Mouse (Mus musculus): ENCODE results near the gene Aggf1. TPM values are rescaled to one million over a fixed set of nuclear protein-coding genes. Genes with fewer than 3 reads are reported as not detected.

Gene Aggf1
- 46.1 to 51.1 TPM (median 49.1 TPM) in 4 replicates for total RNA-seq (2023; ENCODE audit: inconsistent age)

DNA sequence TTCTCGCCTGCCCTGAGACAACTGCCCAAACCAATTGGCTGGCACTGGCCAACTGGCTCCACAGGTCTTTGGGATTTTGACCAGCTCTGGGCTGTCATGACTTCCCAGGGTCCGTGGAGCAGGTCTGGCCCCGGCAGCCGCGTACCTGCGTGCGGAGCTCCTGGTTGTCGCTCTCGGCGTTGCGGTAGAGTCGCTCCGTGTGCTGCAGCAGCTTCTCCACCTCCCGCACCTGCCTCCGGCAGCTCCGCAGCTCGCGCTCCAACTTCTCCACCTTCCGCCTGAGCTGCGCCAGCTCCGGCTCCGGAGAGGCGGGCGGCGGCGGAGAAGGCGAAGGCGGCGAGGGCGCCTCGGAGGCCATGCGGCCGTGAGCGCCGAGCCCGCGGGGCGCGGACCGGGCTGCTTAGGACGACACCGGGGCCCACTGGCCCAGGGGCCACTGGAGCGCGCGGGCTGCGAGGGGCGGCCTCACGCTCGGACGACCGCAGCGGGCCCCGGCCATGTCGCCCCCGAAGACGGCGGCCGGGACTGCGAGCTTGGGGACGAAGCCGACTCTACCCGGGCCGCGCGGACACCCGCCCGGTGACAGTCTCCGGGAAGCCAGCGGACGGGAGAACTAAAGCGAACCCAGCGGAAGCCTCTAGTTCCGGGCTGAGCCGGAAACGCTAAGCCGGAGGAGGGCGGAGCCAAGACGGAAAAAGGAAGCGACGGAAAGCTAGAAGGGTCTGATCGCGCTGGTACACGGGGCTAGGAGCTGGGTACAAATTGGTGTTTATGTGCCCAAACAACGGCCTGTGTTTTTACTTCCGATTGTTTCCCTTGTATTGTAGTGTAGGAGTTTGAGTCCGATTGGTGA is at the start of gene Aggf1:
Gene Aggf1 (minus strand): TSS at position 652 of the 853 bp plus-strand sequence.

DNA sequence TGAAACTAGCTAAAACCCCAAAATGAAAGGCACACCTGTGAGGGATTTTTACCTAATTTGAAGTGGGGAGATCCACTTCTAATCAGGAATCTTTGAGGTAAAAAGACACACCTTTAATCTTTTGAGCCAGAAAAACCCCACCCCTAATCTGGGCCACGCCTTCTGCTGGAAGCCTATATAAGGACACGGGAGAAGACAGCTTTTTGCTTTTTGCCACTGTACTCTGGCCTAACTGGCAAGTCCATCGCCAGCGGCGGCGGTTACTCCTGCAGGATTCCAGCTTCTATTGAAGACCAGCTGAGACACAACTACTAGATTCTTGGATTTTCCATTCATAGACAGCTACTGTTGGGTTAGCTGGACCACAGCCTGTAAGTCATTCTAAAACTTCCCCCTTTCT is 51.8 kb downstream of the Aggf1 start, which contains the start of gene Zbed3:
Gene Zbed3 (plus strand): TSS at position 213 of the 400 bp plus-strand sequence.

Other genes starting within 250 kb of the Aggf1 start
- not detected in 4 replicates for gene Pde8b, start 125.0 kb downstream of the Aggf1 start, total RNA-seq (2023; ENCODE audit: inconsistent age)
- 26.4 to 32.3 TPM (median 29.5 TPM) in 4 replicates for gene Zbed3, start 51.7 kb downstream of the Aggf1 start, total RNA-seq (2023; ENCODE audit: inconsistent age)
- gene Crhbp, start 69.6 kb upstream of the Aggf1 start, total RNA-seq (2023; ENCODE audit: inconsistent age), result not detected in 4 replicates
- not detected in 4 replicates for gene S100z, start 103.4 kb upstream of the Aggf1 start, total RNA-seq (2023; ENCODE audit: inconsistent age)
- gene F2rl1, start 149.9 kb upstream of the Aggf1 start, total RNA-seq (2023; ENCODE audit: inconsistent age), result 0.19 to 0.48 TPM (median 0.34 TPM) in 4 replicates
- gene F2r, start 243.1 kb upstream of the Aggf1 start, total RNA-seq (2023; ENCODE audit: inconsistent age), result 0.26 to 0.48 TPM (median 0.38 TPM) in 4 replicates